Mouse (Mus musculus) erythroid progenitor cell, adult 5-6 weeks (primary cell): Measurements from ENCODE around the gene Barx1. TPM values are rescaled to one million over a fixed set of nuclear protein-coding genes. Genes with fewer than 3 reads are reported as not detected.

Source experiments
- ATAC-seq: replicated peaks from 2 replicates; pipeline ENCODE4 v1.8.0; 2016; ENCODE audit warnings: moderate number of reproducible peaks, mild to moderate bottlenecking, moderate TSS enrichment, inconsistent platforms; ENCODE audit not compliant: poor library complexity, low FRiP score, severe bottlenecking
- total RNA-seq, 2 experiments: library from RNA; stranded (forward) in 1 of 2; stranded (reverse) in 1 of 2; fragments of 150-400 nt in 1 of 2; fragments of 186-747, 209-891 nt in 1 of 2; gene quantifications; 2 replicates each; pipeline versions ENCODE4 v1.2.3 to v1.2.4; 2015 to 2017; ENCODE audit warnings: low replicate concordance in 2 of 2

Barx1 gene
- total RNA-seq, 2 experiments from 2014 or later = not detected

DNA sequence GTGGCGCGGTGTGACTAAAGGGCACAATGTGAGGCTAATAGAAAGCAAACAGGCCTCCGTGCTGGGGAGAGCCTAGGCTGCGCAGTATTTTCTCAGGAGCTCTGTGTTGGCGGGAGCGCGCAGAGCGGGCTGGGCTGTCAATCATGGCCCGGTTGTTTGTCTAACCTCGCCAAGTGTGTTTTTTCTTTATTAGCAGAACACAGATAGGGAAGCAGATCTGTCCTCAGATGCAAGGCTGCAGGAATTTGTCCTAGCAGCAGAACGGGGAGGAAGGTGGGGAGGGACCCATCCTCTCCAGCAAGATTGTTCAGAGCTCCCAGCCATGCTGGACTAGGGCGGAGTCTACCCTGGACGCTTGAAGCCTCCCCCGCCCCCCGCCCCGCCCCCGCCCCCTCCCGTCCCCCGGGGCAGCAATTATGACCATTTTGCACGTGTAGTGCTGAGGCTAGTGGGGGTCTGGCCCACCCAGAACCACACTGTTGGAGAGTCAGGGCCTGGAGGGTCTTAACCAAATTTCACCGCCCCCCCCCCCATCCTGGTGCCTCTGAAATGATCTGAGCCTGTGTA lies 43.7 kb downstream of the Barx1 start:
- ATAC-seq = no peak

- ATAC-seq = no peak
These were observed 49.9 kb downstream of the Barx1 start for GRCm38 (mm10) chr13:48712675-48713074.

DNA sequence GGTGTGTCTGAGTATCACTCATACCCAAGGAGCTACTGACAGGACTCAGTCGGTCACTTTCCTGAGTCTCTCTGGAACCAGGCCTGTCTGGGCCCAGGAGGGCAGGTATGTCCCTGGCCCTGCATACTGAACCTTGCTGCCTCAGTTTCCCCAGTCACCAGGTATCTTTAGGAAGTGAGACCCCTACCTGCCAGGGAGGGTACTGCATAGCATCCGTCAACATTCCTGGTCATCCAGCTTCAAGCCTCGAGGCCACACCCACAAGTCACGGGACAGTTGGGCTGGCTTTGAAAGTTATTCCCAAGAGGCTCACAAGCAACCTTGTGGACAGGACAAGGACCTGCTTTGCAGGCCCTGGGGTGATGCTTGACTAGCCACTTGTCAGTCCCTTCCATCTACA lies 53.3 kb downstream of the Barx1 start:
- ATAC-seq = peak; percentile 32; the same call in 1 of the 2 replicates

Other genes with a start within 250 kb of the Barx1 start
- gene Zfp169, start 149.5 kb upstream of the Barx1 start, total RNA-seq (2015; ENCODE audit: low replicate concordance) = 1.1 and 1.7 TPM in 2 replicates
- 1.3 and 2.2 TPM in 2 replicates for gene Zfp169, start 149.5 kb upstream of the Barx1 start, total RNA-seq (2017; ENCODE audit: low replicate concordance)
- not detected in 2 replicates for gene A830005F24Rik, start 149.4 kb upstream of the Barx1 start, total RNA-seq (2015; ENCODE audit: low replicate concordance)
- not detected in 2 replicates for gene A830005F24Rik, start 149.4 kb upstream of the Barx1 start, total RNA-seq (2017; ENCODE audit: low replicate concordance)
- 4.0 and 7.5 TPM in 2 replicates for gene Ptpdc1, start 37.3 kb upstream of the Barx1 start, total RNA-seq (2015; ENCODE audit: low replicate concordance)
- 2.3 and 3.3 TPM in 2 replicates for gene Ptpdc1, start 37.3 kb upstream of the Barx1 start, total RNA-seq (2017; ENCODE audit: low replicate concordance)
- 14.8 and 28.5 TPM in 2 replicates for gene Phf2, start 208.1 kb downstream of the Barx1 start, total RNA-seq (2015; ENCODE audit: low replicate concordance)
- gene Phf2, start 208.1 kb downstream of the Barx1 start, total RNA-seq (2017; ENCODE audit: low replicate concordance) = 14.9 and 15.9 TPM in 2 replicates